In the genomic region with DNA sequence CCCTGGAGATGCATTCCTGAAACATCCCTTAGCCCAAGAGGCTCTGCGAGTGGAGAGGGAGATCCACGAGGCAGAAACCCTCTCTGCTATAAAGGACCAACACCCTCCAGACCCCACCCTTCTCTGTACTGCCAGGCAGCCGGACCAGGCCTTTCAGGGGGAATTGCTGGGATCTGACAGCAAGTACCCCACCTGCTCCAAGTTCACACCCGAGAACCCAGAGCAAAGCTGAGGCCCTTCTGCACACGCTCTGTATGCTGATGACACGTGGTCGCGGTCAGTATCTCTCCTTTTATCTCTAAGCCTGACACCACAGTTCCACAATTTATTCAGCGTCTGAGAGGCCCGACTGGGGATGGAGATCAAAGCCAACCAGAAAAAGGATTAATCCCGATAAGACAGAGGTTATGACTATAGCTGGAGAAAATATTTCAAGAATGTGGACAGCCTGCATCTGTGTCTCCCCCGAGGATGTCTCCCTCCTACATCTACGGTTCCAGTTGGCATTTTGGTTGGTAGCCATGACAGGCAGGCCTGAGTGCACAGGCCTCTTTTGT, we compare ENCODE assay signal across 19 mouse cellular contexts.
A peak's percentile ranks its signal among the peaks of the same experiment; 100 is the strongest.
DNase-seq lines count a peak whose midpoint lies in the region; ATAC-seq lines count a peak whose summit lies in the region.
"Had no signal": no experiment of that assay in that cellular context is flagged by ENCODE, and none has a peak within 500 bp of the region (broad histone marks: within the 10 kb centered on the region; RNA-seq: fewer than 3 reads in every experiment).

No protein-coding gene starts in this region.

- H3K4me3 ChIP-seq in embryonic facial prominence, embryonic 15.5 days (replicated peaks): no peak overlapping the region
- H3K4me3 ChIP-seq in midbrain, embryonic 12.5 days: no peak overlapping the region
- H3K4me3 ChIP-seq: liver, embryonic 15.5 days had no signal

- H3K9me3 ChIP-seq in embryonic facial prominence, embryonic 15.5 days (replicated peaks): no peaks in the 10 kb centered on the region
- peaks cover 2% of the 10 kb centered on the region; the same call in 1 of the 2 replicates for H3K9me3 ChIP-seq in midbrain, embryonic 12.5 days
- H3K9me3 ChIP-seq: liver, embryonic 15.5 days had no signal

- 0 out of 2 replicates have a peak, but pooled peaks cover 4% of the 10 kb centered on the region for H3K4me1 ChIP-seq in embryonic facial prominence, embryonic 15.5 days
- peaks cover 15% of the 10 kb centered on the region; the same call in 1 of the 2 replicates for H3K4me1 ChIP-seq in midbrain, embryonic 12.5 days
- H3K4me1 ChIP-seq: liver, embryonic 15.5 days had no signal

- H3K9ac ChIP-seq in embryonic facial prominence, embryonic 15.5 days: no peak overlapping the region
- no peak overlapping the region for H3K9ac ChIP-seq in midbrain, embryonic 12.5 days (replicated peaks)
- H3K9ac ChIP-seq: liver, embryonic 15.5 days had no signal

- H3K27ac ChIP-seq in embryonic facial prominence, embryonic 15.5 days (replicated peaks): no peak overlapping the region
- peak overlapping the region; percentile 52; the same call in 1 of the 2 replicates for H3K27ac ChIP-seq in midbrain, embryonic 12.5 days (replicated peaks)
- H3K27ac ChIP-seq: hindbrain, postnatal 0 days; kidney, postnatal 0 days; liver, embryonic 15.5 days had no signal

- H3K27me3 ChIP-seq in embryonic facial prominence, embryonic 15.5 days: no peaks in the 10 kb centered on the region
- no peaks in the 10 kb centered on the region for H3K27me3 ChIP-seq in midbrain, embryonic 12.5 days
- H3K27me3 ChIP-seq: liver, embryonic 15.5 days had no signal

- peak; percentile 51; the same call in 1 of the 2 replicates for ATAC-seq in embryonic facial prominence, embryonic 15.5 days (ENCODE audit: insufficient number of reproducible peaks, low FRiP score, low TSS enrichment, low read depth)
- ATAC-seq in midbrain, embryonic 12.5 days (ENCODE audit: low FRiP score, low read depth): peak; percentile 58
- ATAC-seq: CD4-positive, CD25-positive, alpha-beta regulatory T cell, adult 4 months; hindbrain, postnatal 0 days; lung, postnatal 0 days had no signal

- DNase-seq in embryo, embryonic 10.5 days (ENCODE audit: low spot score): peak; percentile 51
- no peak for DNase-seq in embryo, embryonic 9.5 days (ENCODE audit: extremely low spot score)
- peak; percentile 43 for DNase-seq in ES-CJ7 (ENCODE audit: low read depth, low spot score)
- DNase-seq in adrenal gland, adult 8-10 months: no peak
- DNase-seq in heart, adult 8-10 months (ENCODE audit: low spot score): no peak
- DNase-seq in c-Kit-positive CD71-positive TER-119-positive erythroid progenitor cells, embryonic 14.5 days (ENCODE audit: low spot score): no peak
- DNase-seq: adrenal gland, postnatal 10 days; cerebellum, adult 2 months; gastrocnemius, postnatal 10 days; heart, postnatal 10 days; left cerebral cortex, postnatal 4 days; right cerebral cortex, adult 18-20 months had no signal

- H3K36me3 ChIP-seq in embryonic facial prominence, embryonic 15.5 days: no peaks in the 10 kb centered on the region
- no peaks in the 10 kb centered on the region for H3K36me3 ChIP-seq in midbrain, embryonic 12.5 days
- H3K36me3 ChIP-seq: liver, embryonic 15.5 days had no signal

- WGBS in embryonic facial prominence, embryonic 15.5 days: 51% methylated on average over 13 of the region's 13 CpGs
- 33% methylated on average over 13 of the region's 13 CpGs for WGBS in midbrain, embryonic 12.5 days

- no peak overlapping the region for H3K4me2 ChIP-seq in embryonic facial prominence, embryonic 15.5 days (replicated peaks)
- H3K4me2 ChIP-seq in midbrain, embryonic 12.5 days (replicated peaks): no peak overlapping the region
- H3K4me2 ChIP-seq: liver, embryonic 15.5 days had no signal

Comparison
In these comparisons a context has a peak if more than half of its experiments do, and no peak if none do; other contexts are left out.
1. DNase-seq: peak in embryo, embryonic 10.5 days (single experiment) and ES-CJ7 (single experiment); none in embryo, embryonic 9.5 days (single experiment), adrenal gland, adult 8-10 months (single experiment), heart, adult 8-10 months (single experiment) and c-Kit-positive CD71-positive TER-119-positive erythroid progenitor cells, embryonic 14.5 days (single experiment).